Mouse (Mus musculus) large intestine, adult 2 months (tissue): ENCODE data around the gene Olfr1362. TPM values are rescaled to one million over a fixed set of nuclear protein-coding genes. Genes with fewer than 3 reads are reported as not detected.

ENCODE experiments used
- DNase-seq: peaks from one replicate; pipeline ENCODE4 v3.0.0-alpha.2; 2012; ENCODE audit warnings: low read depth, low spot score
- WGBS: fragments of 180-500 bp; shearing (Covaris S2); methylation state at CpG from one replicate; pipeline ENCODE4 v1.1.7; 2018; 5-methylcytosine and 5-hydroxymethylcytosine counted together
- polyA plus RNA-seq: library from polyadenylated mRNA; depleted of rRNA; stranded (reverse); fragments of >200 nt; gene quantifications from 2 replicates; pipeline ENCODE4 v1.2.3, GENCODE M21; 2012; rRNA removed

Gene Olfr1362
- polyA plus RNA-seq: not detected in 2 replicates

- DNase-seq: no peak
Observed at GRCm38 (mm10) chr13:21613922-21614321, at the start of gene Olfr1362. Gene Olfr1362 (minus strand): TSS chr13:21614022.

DNA sequence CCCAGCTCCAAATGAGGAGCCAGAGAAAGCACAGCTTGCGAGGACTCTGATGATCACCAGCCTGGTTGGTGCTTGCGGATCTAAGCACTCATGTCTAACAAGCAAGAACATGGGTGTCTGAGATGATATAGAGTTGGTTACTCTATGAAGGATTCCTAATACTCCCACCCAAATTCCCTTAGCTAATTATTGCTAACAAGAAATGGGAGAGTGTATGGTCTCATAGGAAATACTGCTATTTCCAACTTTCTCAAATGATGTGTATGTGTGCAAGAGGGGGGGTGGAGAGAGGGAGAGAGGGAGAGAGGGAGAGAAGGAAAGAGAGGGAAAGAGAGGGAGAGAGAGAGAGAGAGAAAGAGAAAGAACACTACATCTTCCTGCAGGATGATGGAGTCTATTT, 49.5 kb upstream of the Olfr1362 start, which contains the start of gene Olfr1361:
Gene Olfr1361, minus strand, starts transcription at position 101 of the 400 bp plus-strand sequence.
- WGBS: 53% methylated on average over 2 of the region's 2 CpGs
- DNase-seq: no peak

GRCm38 (mm10) chr13:21642418-21642817, 28.6 kb upstream of the Olfr1362 start, which contains the start of gene Olfr11:
Gene Olfr11 (minus strand): TSS chr13:21642518.
- no peak for DNase-seq
- 83% methylated on average over 2 of the region's 2 CpGs for WGBS

DNA sequence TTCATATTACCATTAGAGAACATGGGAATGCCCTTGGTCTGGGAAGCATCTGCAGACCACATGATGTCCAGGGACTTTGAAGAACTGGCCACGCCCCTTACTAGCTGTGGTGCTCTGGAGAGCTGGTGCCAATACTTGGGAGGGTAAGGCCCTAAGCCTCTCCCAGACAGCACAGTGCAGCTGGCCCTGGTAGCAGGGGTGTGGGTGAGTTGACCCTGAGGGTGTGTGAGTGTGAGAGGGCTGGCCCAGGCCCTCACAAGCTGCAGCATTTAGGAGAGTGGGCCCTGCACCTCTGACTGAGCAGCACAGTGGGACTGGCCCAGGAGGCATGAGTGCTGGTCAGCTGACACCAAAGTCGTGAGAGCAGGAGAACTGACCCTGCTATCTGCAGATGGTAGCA, 22.2 kb downstream of the Olfr1362 start:
- no peak for DNase-seq
- 63% methylated on average over 2 of the region's 2 CpGs for WGBS

GRCm38 (mm10) chr13:21581659-21582058, 32.2 kb downstream of the Olfr1362 start, which contains the start of gene Olfr1364:
Gene Olfr1364 (minus strand): TSS chr13:21581759.
- no peak for DNase-seq
- WGBS: 86% methylated on average over 2 of the region's 2 CpGs

Other genes starting within 250 kb of the Olfr1362 start
- gene Zkscan3, start 211.3 kb downstream of the Olfr1362 start, polyA plus RNA-seq: 11.2 and 21.9 TPM in 2 replicates
- gene Pgbd1, start 173.0 kb downstream of the Olfr1362 start, polyA plus RNA-seq: 0.27 and 0.70 TPM in 2 replicates
- 8.3 and 11.0 TPM in 2 replicates for gene Zscan26, start 160.3 kb downstream of the Olfr1362 start, polyA plus RNA-seq
- gene Nkapl, start 145.5 kb downstream of the Olfr1362 start, polyA plus RNA-seq: 0.10 TPM in 1 of 2 replicates, not detected in the other
- gene Zkscan4, start 135.1 kb downstream of the Olfr1362 start, polyA plus RNA-seq: 0.21 and 0.44 TPM in 2 replicates
- not detected in 2 replicates for gene Gm10065, start 134.6 kb downstream of the Olfr1362 start, polyA plus RNA-seq
- 0.08 and 0.09 TPM in 2 replicates for gene AK157302, start 118.8 kb downstream of the Olfr1362 start, polyA plus RNA-seq
- 23.7 and 33.7 TPM in 2 replicates for gene Gm11273, start 112.6 kb downstream of the Olfr1362 start, polyA plus RNA-seq
- 1.7 and 2.7 TPM in 2 replicates for gene Zkscan8, start 82.9 kb downstream of the Olfr1362 start, polyA plus RNA-seq
- gene Olfr1366, start 71.2 kb downstream of the Olfr1362 start, polyA plus RNA-seq: not detected in 2 replicates
- not detected in 2 replicates for gene Olfr1535, start 54.1 kb downstream of the Olfr1362 start, polyA plus RNA-seq
- not detected in 2 replicates for gene Olfr1364, start 32.3 kb downstream of the Olfr1362 start, polyA plus RNA-seq
- gene Olfr11, start 28.5 kb upstream of the Olfr1362 start, polyA plus RNA-seq: not detected in 2 replicates
- gene Olfr1361, start 49.4 kb upstream of the Olfr1362 start, polyA plus RNA-seq: not detected in 2 replicates
- gene Olfr1360, start 63.4 kb upstream of the Olfr1362 start, polyA plus RNA-seq: not detected in 2 replicates
- not detected in 2 replicates for gene Olfr1359, start 84.1 kb upstream of the Olfr1362 start, polyA plus RNA-seq
- 14.2 and 16.3 TPM in 2 replicates for gene Hist1h2bl, start 102.1 kb upstream of the Olfr1362 start, polyA plus RNA-seq
- 23.0 and 39.3 TPM in 2 replicates for gene Hist1h2ai, start 102.4 kb upstream of the Olfr1362 start, polyA plus RNA-seq
- gene Hist1h3h, start 103.6 kb upstream of the Olfr1362 start, polyA plus RNA-seq: 33.4 and 59.9 TPM in 2 replicates
- gene Hist1h2bm, start 108.0 kb upstream of the Olfr1362 start, polyA plus RNA-seq: 4.5 and 5.5 TPM in 2 replicates
- 3.6 and 5.5 TPM in 2 replicates for gene Hist1h4j, start 121.0 kb upstream of the Olfr1362 start, polyA plus RNA-seq
- 44.1 and 68.7 TPM in 2 replicates for gene Hist1h4k, start 136.5 kb upstream of the Olfr1362 start, polyA plus RNA-seq
- gene Hist1h2ak, start 139.8 kb upstream of the Olfr1362 start, polyA plus RNA-seq: 14.9 and 16.4 TPM in 2 replicates
- gene Hist1h2bn, start 140.1 kb upstream of the Olfr1362 start, polyA plus RNA-seq: 3.5 and 9.7 TPM in 2 replicates
- 4.2 and 4.5 TPM in 2 replicates for gene Hist1h1b, start 166.6 kb upstream of the Olfr1362 start, polyA plus RNA-seq
- gene Hist1h3i, start 169.3 kb upstream of the Olfr1362 start, polyA plus RNA-seq: 46.3 and 55.3 TPM in 2 replicates
- gene Hist1h2an, start 173.2 kb upstream of the Olfr1362 start, polyA plus RNA-seq: 7.4 and 15.3 TPM in 2 replicates
- 2.1 and 5.4 TPM in 2 replicates for gene Hist1h2bp, start 173.4 kb upstream of the Olfr1362 start, polyA plus RNA-seq
- gene Hist1h2bq, start 196.2 kb upstream of the Olfr1362 start, polyA plus RNA-seq: 23.8 and 61.7 TPM in 2 replicates
- gene Hist1h2ao, start 196.4 kb upstream of the Olfr1362 start, polyA plus RNA-seq: not detected in 2 replicates
- gene Hist1h4m, start 197.7 kb upstream of the Olfr1362 start, polyA plus RNA-seq: 0.98 TPM in 1 of 2 replicates, not detected in the other
- 38.1 and 56.7 TPM in 2 replicates for gene Hist1h4n, start 218.2 kb upstream of the Olfr1362 start, polyA plus RNA-seq
- gene Hist1h2ap, start 219.5 kb upstream of the Olfr1362 start, polyA plus RNA-seq: 253 and 504 TPM in 2 replicates
- gene Hist1h2br, start 219.7 kb upstream of the Olfr1362 start, polyA plus RNA-seq: 19.9 and 53.9 TPM in 2 replicates